Mouse (Mus musculus) liver, postnatal 0 days (tissue): Measurements from ENCODE around the gene Napsa. TPM values are rescaled to one million over a fixed set of nuclear protein-coding genes. Genes with fewer than 3 reads are reported as not detected.
A peak's percentile ranks its signal among the peaks of the same experiment; 100 is the strongest.

Experiments used
- ATAC-seq: fragments of 200-750 bp; cut with Nextera tagmentation; 2 replicates; pipeline ENCODE4 v1.8.0; 2017; ENCODE audit warnings: mild to moderate bottlenecking, moderate library complexity
- DNase-seq: peaks from one replicate; pipeline ENCODE4 v3.0.0-alpha.2; 2016
- H3K27ac ChIP-seq: fragments of 300-500 bp; sonication (generic); 2 replicates; pipeline ENCODE4 v1.5.1; 2014; ENCODE audit warnings: antibody characterized with exemption, moderate library complexity, mild to moderate bottlenecking, low read depth
- H3K27me3 ChIP-seq: fragments of 300-500 bp; sonication (generic); 2 replicates; pipeline ENCODE4 v1.6.1; 2014; ENCODE audit warnings: low read length, control low read depth, mixed read lengths; ENCODE audit not compliant: insufficient read depth
- H3K36me3 ChIP-seq: fragments of 300-500 bp; sonication (generic); replicated peaks from 2 replicates; pipeline ENCODE4 v1.6.1; 2014; ENCODE audit warnings: mild to moderate bottlenecking, control low read depth, low read length, moderate library complexity, mixed read lengths; ENCODE audit not compliant: insufficient read depth
- H3K4me1 ChIP-seq: fragments of 300-500 bp; sonication (generic); 2 replicates; pipeline ENCODE4 v1.6.1; 2014; ENCODE audit warnings: antibody characterized with exemption, mild to moderate bottlenecking, control low read depth; ENCODE audit not compliant: insufficient read depth
- H3K4me2 ChIP-seq: fragments of 300-500 bp; sonication (generic); 2 replicates; pipeline ENCODE4 v1.6.1; 2014; ENCODE audit warnings: low read depth, mild to moderate bottlenecking, low read length, moderate library complexity, mixed read lengths
- H3K4me3 ChIP-seq: fragments of 300-500 bp; sonication (generic); 2 replicates; pipeline ENCODE4 v1.5.1; 2014; ENCODE audit warnings: low read depth, low read length
- H3K9ac ChIP-seq: fragments of 300-500 bp; sonication (generic); replicated peaks from 2 replicates; pipeline ENCODE4 v1.6.1; 2014; ENCODE audit warnings: mild to moderate bottlenecking, moderate library complexity
- H3K9me3 ChIP-seq: fragments of 300-500 bp; sonication (generic); 2 replicates; pipeline ENCODE4 v1.6.1; 2016; ENCODE audit warnings: mild to moderate bottlenecking, control low read depth, low read length, mixed read lengths
- CTCF ChIP-seq: sonication (generic); IDR thresholded peaks from 2 replicates; pipeline ENCODE4 v1.5.1; 2016; ENCODE audit warnings: antibody characterized with exemption, low read depth
- EP300 ChIP-seq: IDR thresholded peaks from 2 replicates; pipeline ENCODE4 v1.6.1; 2016; ENCODE audit warnings: antibody characterized with exemption, low read depth, mild to moderate bottlenecking
- WGBS: fragments of 180-500 bp; shearing (Covaris S2); extraction: QIAGEN DNeasy Blood & Tissue Kit; methylation state at CpG from one replicate; pipeline ENCODE4 v1.1.7; 2014; ENCODE audit not compliant: insufficient replicate concordance; 5-methylcytosine and 5-hydroxymethylcytosine counted together
- polyA plus RNA-seq: library from polyadenylated mRNA; unstranded; fragments of >200 nt; fragmentation: Nextera tagmentation; extraction: Ambion mirVana; gene quantifications from 2 replicates; pipeline ENCODE4 v1.2.1, GENCODE M21; 2015

The Napsa gene
- polyA plus RNA-seq, 1 experiment from 2014 or later = 17.8 TPM

GRCm38 (mm10) chr7:44532918-44533745 lies 39.0 kb upstream of the Napsa start:
- Histone ChIP-seq H3K9me3 (no peaks in the 10 kb centered on the region), H3K9ac (no peak overlapping the region), H3K4me1 (0 out of 2 replicates have a peak, but pooled peaks cover under 1% of the 10 kb centered on the region), H3K4me2 (0 out of 2 replicates have a peak overlapping the region, but pooled peaks have one; percentile 1), H3K27ac (peak overlapping the region; percentile 58; the same call in 1 of the 2 replicates), H3K4me3 (no peak overlapping the region), H3K36me3 (peaks cover 28% of the 10 kb centered on the region), H3K27me3 (0 out of 2 replicates have a peak, but pooled peaks cover 7% of the 10 kb centered on the region)
- TF ChIP-seq EP300 = no peak
- TF ChIP-seq CTCF = no peak
- ATAC-seq (no peak), DNase-seq (peak; percentile 61)
- 78% methylated on average over 29 of the region's 29 CpGs for WGBS

DNA sequence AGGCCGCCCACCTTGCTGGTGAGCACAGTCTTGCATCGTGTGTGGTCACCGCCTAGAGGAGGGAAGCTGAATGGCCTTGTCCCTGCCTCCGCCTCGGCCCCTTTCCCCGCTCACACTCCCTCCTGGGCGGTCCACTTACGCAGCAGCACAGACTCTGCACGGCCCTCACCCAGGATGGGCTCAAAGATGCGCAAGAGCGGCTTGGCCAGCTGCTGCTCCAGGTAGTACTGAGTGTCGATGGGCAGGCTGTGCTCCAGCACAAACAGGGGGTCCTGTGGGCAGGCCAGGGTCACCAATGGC lies 38.5 kb upstream of the Napsa start:
- no peak for ATAC-seq

DNA sequence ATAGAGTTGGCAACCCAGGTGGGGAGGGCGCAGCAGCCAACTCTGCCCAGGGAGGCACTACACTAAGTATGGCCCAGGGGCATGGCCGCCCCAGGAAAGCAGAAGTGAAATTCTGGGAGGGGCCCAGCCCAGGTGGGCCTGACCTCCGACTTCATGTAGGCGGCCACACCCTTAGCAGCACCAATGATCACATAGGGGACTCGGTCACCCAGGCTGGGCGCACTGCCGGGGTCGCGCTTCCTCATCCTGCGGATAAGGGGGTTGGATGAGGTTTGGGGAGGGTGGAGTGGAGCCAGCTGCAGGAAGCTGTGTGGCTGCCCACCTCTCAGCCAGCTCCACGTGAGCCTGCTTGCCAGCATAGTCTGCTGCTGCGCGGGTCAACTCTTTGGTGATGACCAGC lies 37.9 kb upstream of the Napsa start:
- DNase-seq = peak; percentile 67
- peaks cover 36% of the 10 kb centered on the region for H3K36me3 ChIP-seq
- H3K27me3 ChIP-seq = no peaks in the 10 kb centered on the region
- H3K27ac ChIP-seq = peak overlapping the region; percentile 58
- ATAC-seq = peak; percentile 62
- no peak overlapping the region for H3K4me3 ChIP-seq
- no peaks in the 10 kb centered on the region for H3K9me3 ChIP-seq
- TF ChIP-seq EP300 (no peak), CTCF (no peak)
- H3K4me1 ChIP-seq = no peaks in the 10 kb centered on the region
- H3K4me2 ChIP-seq = no peak overlapping the region
- no peak overlapping the region for H3K9ac ChIP-seq
- 71% methylated on average over 13 of the region's 13 CpGs for WGBS

More for the DNA sequence above, 38.5 kb upstream of the Napsa start:
- WGBS = 89% methylated on average over 12 of the region's 12 CpGs
- H3K4me3 ChIP-seq = no peak overlapping the region
- TF ChIP-seq EP300 (no peak), CTCF (no peak)
- H3K27ac ChIP-seq = peak overlapping the region; percentile 58
- peaks cover 34% of the 10 kb centered on the region for H3K36me3 ChIP-seq
- no peak overlapping the region for H3K9ac ChIP-seq
- no peak overlapping the region for H3K4me2 ChIP-seq
- 0 out of 2 replicates have a peak, but pooled peaks cover 2% of the 10 kb centered on the region for H3K27me3 ChIP-seq
- no peaks in the 10 kb centered on the region for H3K4me1 ChIP-seq
- no peaks in the 10 kb centered on the region for H3K9me3 ChIP-seq
- DNase-seq = no peak

DNA sequence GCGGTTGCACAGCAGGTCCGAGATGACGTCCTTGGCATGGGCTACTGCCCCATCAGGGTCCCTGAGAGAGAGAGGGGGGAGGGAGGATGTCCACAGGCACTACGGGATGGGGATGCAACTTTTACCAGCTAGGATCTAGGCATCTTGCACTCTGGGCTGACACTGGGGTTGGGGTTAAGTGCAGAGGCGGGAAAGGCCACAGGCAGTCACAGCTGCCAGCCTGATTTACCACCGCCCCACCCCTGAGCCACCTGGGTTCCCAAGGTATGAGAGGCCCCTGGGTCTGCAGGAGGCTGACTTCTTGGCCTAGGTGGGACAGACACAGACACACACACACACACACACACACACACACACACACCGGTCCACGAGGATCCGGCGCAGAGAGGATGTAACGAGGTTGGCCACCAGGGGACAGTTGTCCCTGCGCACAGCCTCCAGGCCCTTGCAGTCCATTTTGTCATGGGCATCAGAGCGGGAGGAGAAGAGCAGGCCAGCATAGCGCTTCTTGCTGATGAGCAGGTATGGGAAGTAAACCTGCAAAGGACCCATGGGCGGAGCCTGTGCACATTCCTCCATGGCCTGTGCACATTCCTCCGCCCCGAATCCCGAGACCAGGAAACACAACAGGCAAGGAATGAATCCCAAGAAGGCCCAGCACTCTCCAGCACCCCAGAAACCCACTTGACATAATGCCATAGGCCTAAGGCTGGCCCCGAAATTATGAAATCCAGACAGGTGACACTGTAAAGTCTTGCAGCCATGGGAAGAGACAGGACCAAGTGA lies 37.3 kb upstream of the Napsa start:
- Histone ChIP-seq H3K27me3 (no peaks in the 10 kb centered on the region), H3K9me3 (no peaks in the 10 kb centered on the region), H3K4me1 (no peaks in the 10 kb centered on the region), H3K36me3 (peaks cover 41% of the 10 kb centered on the region), H3K27ac (peak overlapping the region; percentile 57; the same call in 1 of the 2 replicates), H3K9ac (no peak overlapping the region), H3K4me3 (no peak overlapping the region), H3K4me2 (no peak overlapping the region)
- TF ChIP-seq CTCF (peak; percentile 46; the same call in 1 of the 2 replicates), EP300 (no peak)
- WGBS = 86% methylated on average over 19 of the region's 19 CpGs
- ATAC-seq (no peak), DNase-seq (no peak)

- H3K27ac ChIP-seq = no peak overlapping the region
- no peak overlapping the region for H3K9ac ChIP-seq
- peaks cover 52% of the 10 kb centered on the region for H3K36me3 ChIP-seq
- DNase-seq = no peak
- H3K27me3 ChIP-seq = no peaks in the 10 kb centered on the region
- H3K9me3 ChIP-seq = no peaks in the 10 kb centered on the region
- TF ChIP-seq CTCF = no peak
- no peak for TF ChIP-seq EP300
- no peaks in the 10 kb centered on the region for H3K4me1 ChIP-seq
- H3K4me3 ChIP-seq = no peak overlapping the region
- no peak overlapping the region for H3K4me2 ChIP-seq
- ATAC-seq = no peak
- 84% methylated on average over 27 of the region's 27 CpGs for WGBS
These were observed 36.3 kb upstream of the Napsa start for GRCm38 (mm10) chr7:44535657-44536589.
